Mouse (Mus musculus) kidney, postnatal 4 days (tissue): ENCODE data around the gene Gm3411.
A peak's percentile ranks its signal among the peaks of the same experiment; 100 is the strongest.
"Not testable (repeated sequence)": the region's sequence is repeated elsewhere in the genome, so short reads cannot be mapped to it uniquely, and the experiment has no call there.

Experiments used
- DNase-seq, 2 experiments: peaks; one replicate each; pipeline ENCODE4 v3.0.0; 2021; ENCODE audit warnings: mixed read lengths in 2 of 2

The Gm3411 gene

DNA sequence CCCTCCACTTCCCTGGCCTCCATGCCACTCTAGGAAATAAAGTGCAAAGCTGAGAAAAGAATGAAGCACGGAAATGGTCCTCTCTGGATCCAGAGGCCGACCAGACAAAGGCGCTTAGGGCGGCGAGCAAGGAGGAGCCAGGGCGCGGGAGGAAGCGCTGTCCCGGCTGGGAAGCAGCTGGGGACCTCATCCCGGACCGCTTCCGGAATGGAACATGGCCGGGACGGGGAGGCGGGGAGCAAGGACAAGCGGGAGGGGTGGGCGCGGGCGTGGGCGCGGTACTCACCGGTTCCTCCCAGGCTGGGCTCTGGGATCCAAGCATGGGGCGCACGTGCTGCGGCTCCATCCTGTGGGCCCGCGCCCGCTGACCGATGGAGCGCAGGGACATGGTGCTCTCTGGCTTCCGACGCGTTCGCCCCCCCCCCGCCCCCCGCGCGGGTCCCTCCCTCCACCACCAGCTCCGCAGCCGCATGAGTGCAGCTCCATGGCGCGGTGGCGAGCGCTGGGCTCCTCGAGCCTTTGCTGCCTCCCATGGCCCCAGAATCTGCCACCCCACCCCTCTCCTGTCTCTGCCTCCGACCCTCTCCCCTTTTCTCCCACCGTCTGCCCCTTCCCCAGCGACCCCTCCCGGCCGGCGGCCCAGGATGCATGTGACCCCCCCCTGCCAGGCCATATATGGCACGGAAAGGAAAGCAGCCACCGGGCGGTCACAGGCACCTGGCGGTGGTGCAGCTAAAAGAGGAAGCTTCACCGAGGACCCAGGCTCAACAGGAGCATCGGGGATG, at the start of gene Gm3411:
Gm3411 (minus strand) TSS at position 320 of the 785 bp plus-strand sequence.
- DNase-seq, result peak; percentile 70 to 80

DNA sequence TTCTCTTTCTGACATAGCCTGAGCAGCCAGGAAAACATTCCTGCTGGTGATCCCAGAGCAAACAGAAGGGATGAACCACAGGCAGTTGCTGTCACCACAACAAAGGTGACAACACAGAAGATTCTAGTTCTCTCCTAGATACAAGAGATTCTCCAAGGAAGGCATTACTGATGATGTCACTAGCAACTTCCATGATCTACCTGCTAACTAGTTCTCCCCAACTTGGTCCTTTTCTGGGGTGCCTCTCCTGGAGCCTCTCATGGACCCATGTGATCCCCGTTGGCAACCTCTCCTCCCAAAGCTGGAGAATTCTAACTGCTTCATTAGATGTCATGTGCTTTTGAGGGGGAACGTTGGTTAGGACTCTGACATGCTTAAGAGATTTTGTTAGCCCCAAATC, 17.7 kb upstream of the Gm3411 start, which contains the start of gene Gm21103:
Gm21103 (minus strand) TSS at position 101 of the 400 bp plus-strand sequence.
- DNase-seq, result not testable (repeated sequence)

DNA sequence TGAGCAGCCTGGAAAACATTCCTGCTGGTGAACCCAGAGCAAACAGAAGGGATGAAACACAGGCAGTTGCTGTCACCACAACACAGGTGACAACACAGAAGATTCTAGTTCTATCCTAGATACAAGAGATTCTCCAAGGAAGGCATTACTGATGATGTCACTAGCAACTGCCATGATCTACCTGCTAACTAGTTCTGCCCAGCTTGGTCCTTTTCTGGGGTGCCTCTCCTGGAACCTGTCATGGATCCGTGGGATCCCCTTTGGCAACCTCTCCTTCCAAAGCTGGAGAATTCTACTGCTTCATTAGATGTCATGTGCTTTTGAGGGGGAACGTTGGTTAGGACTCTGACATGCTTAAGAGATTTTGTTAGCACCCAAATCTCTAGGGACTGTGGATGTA, 67.9 kb downstream of the Gm3411 start, which contains the start of gene Gm21560:
Gm21560 (minus strand) TSS at position 101 of the 400 bp plus-strand sequence.
- DNase-seq, result not testable (repeated sequence)
